Mouse (Mus musculus): Measurements from ENCODE around the gene Rnf31. TPM values are rescaled to one million over a fixed set of nuclear protein-coding genes. Genes with fewer than 3 reads are reported as not detected.

The Rnf31 gene
- polyA plus RNA-seq, 1 experiment from 2014 or later, result 18.2 TPM

DNA sequence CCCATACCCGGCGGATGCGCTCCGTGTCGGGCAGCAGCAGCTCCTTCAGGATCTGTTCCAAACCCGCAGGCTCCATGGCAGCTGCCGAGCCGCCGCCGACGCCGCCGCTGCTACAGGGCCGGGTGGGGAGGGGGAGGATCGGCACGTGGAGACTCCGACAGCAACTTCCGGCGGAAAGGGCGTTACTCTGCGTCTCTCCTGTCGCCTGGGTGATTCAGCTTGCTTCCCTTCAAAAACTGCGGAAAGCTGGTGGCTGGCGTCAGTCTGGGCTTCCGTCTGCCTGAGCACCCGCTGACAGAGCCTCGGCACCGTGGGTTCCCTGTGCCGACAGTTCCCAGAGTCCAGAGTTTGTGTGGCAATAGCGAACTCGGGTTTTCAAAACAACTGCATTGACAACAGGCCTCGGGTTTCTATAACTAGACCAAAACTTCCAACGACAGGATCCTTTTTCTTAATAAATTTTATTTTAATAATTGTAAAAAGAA is 44.1 kb downstream of the Rnf31 start, which contains the start of gene Ipo4:
TSS of gene Ipo4 (minus strand) at position 435 of the 485 bp plus-strand sequence.
- Histone ChIP-seq H3K4me3 (ENCODE audit: low read depth, low read length) (peak within 1 kb of the TSS; percentile 58), H3K27ac (ENCODE audit: low read depth, low read length) (0 out of 2 replicates have a peak within 1 kb of the TSS, but pooled peaks have one; percentile 15), H3K9me3 (ENCODE audit: control insufficient read depth) (no peaks in the 10 kb centered on the region), H3K4me1 (replicated peaks; ENCODE audit: control insufficient read depth, insufficient read depth, low read length) (peaks cover 5% of the 10 kb centered on the region; the same call in 1 of the 2 replicates), H3K27me3 (replicated peaks; ENCODE audit: control insufficient read depth, insufficient read depth, low read length) (no peaks in the 10 kb centered on the region), H3K4me2 (replicated peaks; ENCODE audit: low read depth) (peak within 1 kb of the TSS; percentile 98), H3K9ac (ENCODE audit: low read depth, low read length) (peak within 1 kb of the TSS; percentile 68), H3K36me3 (ENCODE audit: control insufficient read depth, insufficient read depth) (peaks cover 66% of the 10 kb centered on the region)
- 1% methylated on average over 33 of the region's 33 CpGs for WGBS
- ATAC-seq, result peak; percentile 71
- TF ChIP-seq CTCF (IDR thresholded peaks at IDR 0.05; ENCODE audit: low read depth), result no peak

DNA sequence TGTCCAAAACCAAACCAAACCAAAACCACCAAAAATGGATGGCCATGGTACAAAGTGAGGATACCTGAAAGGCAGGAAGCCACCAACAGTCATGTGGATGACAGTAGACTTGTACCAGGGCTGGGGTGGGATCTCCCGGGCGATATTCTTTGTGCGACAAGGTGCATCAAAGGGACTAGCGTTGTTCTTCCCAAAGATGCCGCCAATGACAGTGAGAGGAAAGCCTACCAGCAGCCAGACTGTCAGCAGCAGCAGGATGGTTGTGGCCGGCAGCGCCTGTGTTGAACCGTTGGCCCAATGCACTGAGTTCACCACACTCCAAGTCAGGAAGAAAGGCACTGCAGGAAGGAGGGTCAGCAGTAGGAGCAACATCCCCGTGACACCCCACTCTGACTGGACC is 46.3 kb downstream of the Rnf31 start, which contains the start of gene Gm49378:
TSS of gene Gm49378 (minus strand) at position 101 of the 400 bp plus-strand sequence.
- Histone ChIP-seq H3K4me1 (replicated peaks; ENCODE audit: control insufficient read depth, insufficient read depth, low read length) (peaks cover 5% of the 10 kb centered on the region; the same call in 1 of the 2 replicates), H3K9ac (ENCODE audit: low read depth, low read length) (no peak within 1 kb of the TSS), H3K27ac (ENCODE audit: low read depth, low read length) (no peak within 1 kb of the TSS), H3K9me3 (ENCODE audit: control insufficient read depth) (no peaks in the 10 kb centered on the region), H3K27me3 (replicated peaks; ENCODE audit: control insufficient read depth, insufficient read depth, low read length) (no peaks in the 10 kb centered on the region), H3K4me3 (ENCODE audit: low read depth, low read length) (no peak within 1 kb of the TSS), H3K4me2 (replicated peaks; ENCODE audit: low read depth) (no peak within 1 kb of the TSS), H3K36me3 (ENCODE audit: control insufficient read depth, insufficient read depth) (peaks cover 48% of the 10 kb centered on the region)
- ATAC-seq, result no peak
- no peak for TF ChIP-seq CTCF (IDR thresholded peaks at IDR 0.05; ENCODE audit: low read depth)
- WGBS, result 96% methylated on average over 9 of the region's 9 CpGs

GRCm38 (mm10) chr14:55640816-55641215 is 49.3 kb downstream of the Rnf31 start:
- no peak for TF ChIP-seq CTCF (IDR thresholded peaks at IDR 0.05; ENCODE audit: low read depth)
- WGBS, result 96% methylated on average over 14 of the region's 14 CpGs
- Histone ChIP-seq H3K4me2 (replicated peaks; ENCODE audit: low read depth) (no peak overlapping the region), H3K27ac (ENCODE audit: low read depth, low read length) (no peak overlapping the region), H3K9ac (ENCODE audit: low read depth, low read length) (no peak overlapping the region), H3K27me3 (replicated peaks; ENCODE audit: control insufficient read depth, insufficient read depth, low read length) (no peaks in the 10 kb centered on the region), H3K4me3 (ENCODE audit: low read depth, low read length) (no peak overlapping the region), H3K4me1 (replicated peaks; ENCODE audit: control insufficient read depth, insufficient read depth, low read length) (no peaks in the 10 kb centered on the region), H3K36me3 (ENCODE audit: control insufficient read depth, insufficient read depth) (peaks cover 35% of the 10 kb centered on the region), H3K9me3 (ENCODE audit: control insufficient read depth) (no peaks in the 10 kb centered on the region)
- no peak for ATAC-seq

GRCm38 (mm10) chr14:55641291-55641690 is 49.8 kb downstream of the Rnf31 start:
- Histone ChIP-seq H3K4me3 (ENCODE audit: low read depth, low read length) (no peak overlapping the region), H3K9ac (ENCODE audit: low read depth, low read length) (no peak overlapping the region), H3K4me2 (replicated peaks; ENCODE audit: low read depth) (no peak overlapping the region), H3K27ac (ENCODE audit: low read depth, low read length) (no peak overlapping the region), H3K9me3 (ENCODE audit: control insufficient read depth) (no peaks in the 10 kb centered on the region), H3K4me1 (replicated peaks; ENCODE audit: control insufficient read depth, insufficient read depth, low read length) (no peaks in the 10 kb centered on the region), H3K36me3 (ENCODE audit: control insufficient read depth, insufficient read depth) (peaks cover 35% of the 10 kb centered on the region), H3K27me3 (replicated peaks; ENCODE audit: control insufficient read depth, insufficient read depth, low read length) (no peaks in the 10 kb centered on the region)
- no peak for TF ChIP-seq CTCF (IDR thresholded peaks at IDR 0.05; ENCODE audit: low read depth)
- no peak for ATAC-seq
- 95% methylated on average over 13 of the region's 13 CpGs for WGBS

- peak overlapping the region; percentile 97 for H3K27ac ChIP-seq (ENCODE audit: low read depth, low read length)
- TF ChIP-seq CTCF (IDR thresholded peaks at IDR 0.05; ENCODE audit: low read depth), result no peak
- peaks cover 29% of the 10 kb centered on the region for H3K36me3 ChIP-seq (ENCODE audit: control insufficient read depth, insufficient read depth)
- ATAC-seq, result peak; percentile 7
- H3K4me3 ChIP-seq (ENCODE audit: low read depth, low read length), result peak overlapping the region; percentile 90
- H3K9me3 ChIP-seq (ENCODE audit: control insufficient read depth), result no peaks in the 10 kb centered on the region
- 18% methylated on average over 8 of the region's 8 CpGs for WGBS
- no peaks in the 10 kb centered on the region for H3K27me3 ChIP-seq (replicated peaks; ENCODE audit: control insufficient read depth, insufficient read depth, low read length)
- peak overlapping the region; percentile 66 for H3K4me2 ChIP-seq (replicated peaks; ENCODE audit: low read depth)
- H3K9ac ChIP-seq (ENCODE audit: low read depth, low read length), result peak overlapping the region; percentile 91
- no peaks in the 10 kb centered on the region for H3K4me1 ChIP-seq (replicated peaks; ENCODE audit: control insufficient read depth, insufficient read depth, low read length)
Observed at GRCm38 (mm10) chr14:55642679-55643059, 51.2 kb downstream of the Rnf31 start.

DNA sequence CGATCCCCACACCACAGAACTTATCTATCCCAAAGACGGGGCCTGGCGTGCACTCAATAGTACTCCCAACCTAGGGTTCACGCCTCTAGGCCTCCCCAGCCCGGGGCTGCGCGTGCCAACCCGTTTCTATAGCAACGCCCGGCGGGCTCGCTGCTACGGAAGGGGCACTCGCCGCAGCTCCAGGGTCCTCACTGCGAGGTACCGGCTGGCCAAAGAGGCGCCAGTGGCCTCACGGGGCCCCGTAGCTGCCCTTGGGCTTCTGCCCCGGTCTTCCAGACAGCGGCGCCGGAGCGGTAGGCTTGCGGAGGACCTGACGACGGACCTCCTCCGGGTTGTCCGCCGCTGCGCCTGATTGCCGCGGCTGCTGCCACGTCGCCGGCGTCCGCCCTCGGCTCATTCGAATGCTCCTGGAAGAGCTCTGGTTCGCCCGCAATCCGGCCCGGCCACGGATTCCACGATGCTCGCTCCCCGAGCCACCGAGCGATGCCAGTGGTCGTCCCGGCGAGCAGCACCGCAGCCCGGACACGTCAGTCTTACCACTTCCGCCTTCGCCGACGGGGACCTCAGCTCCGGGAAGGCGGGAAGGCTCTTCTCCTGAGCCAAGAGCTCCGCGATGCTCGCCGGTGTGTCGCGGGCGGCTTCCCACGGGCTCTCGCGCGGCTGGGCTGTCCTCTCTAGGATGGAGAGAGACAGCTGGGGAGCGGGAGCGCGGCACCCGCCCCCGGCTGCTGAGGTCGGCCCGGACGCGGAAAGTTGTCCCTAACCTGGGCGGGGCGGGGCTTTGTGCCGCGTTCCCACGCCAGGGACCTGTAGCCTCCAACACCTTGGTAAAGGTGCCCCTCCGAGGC is 51.8 kb downstream of the Rnf31 start, which contains the start of gene Tm9sf1:
TSS of gene Tm9sf1 (minus strand) at position 747 of the 848 bp plus-strand sequence.
- Histone ChIP-seq H3K27me3 (replicated peaks; ENCODE audit: control insufficient read depth, insufficient read depth, low read length) (no peaks in the 10 kb centered on the region), H3K9ac (ENCODE audit: low read depth, low read length) (peak within 1 kb of the TSS; percentile 91), H3K36me3 (ENCODE audit: control insufficient read depth, insufficient read depth) (peaks cover 23% of the 10 kb centered on the region), H3K4me2 (replicated peaks; ENCODE audit: low read depth) (peak within 1 kb of the TSS; percentile 66), H3K27ac (ENCODE audit: low read depth, low read length) (peak within 1 kb of the TSS; percentile 97), H3K4me1 (replicated peaks; ENCODE audit: control insufficient read depth, insufficient read depth, low read length) (no peaks in the 10 kb centered on the region), H3K4me3 (ENCODE audit: low read depth, low read length) (peak within 1 kb of the TSS; percentile 90), H3K9me3 (ENCODE audit: control insufficient read depth) (no peaks in the 10 kb centered on the region)
- peak; percentile 44 for TF ChIP-seq CTCF (IDR thresholded peaks at IDR 0.05; ENCODE audit: low read depth)
- ATAC-seq, result peak; percentile 85
- under 1% methylated on average over 88 of the region's 89 CpGs for WGBS

Measured in intestine, postnatal 0 days (tissue).